Mouse (Mus musculus) liver, embryonic 14.5 days (tissue): ENCODE measurements around the gene Ubtf.

Experiments used
- CTCF ChIP-seq: IDR thresholded peaks from 2 replicates; pipeline ENCODE4 v1.5.1; 2016; ENCODE audit warnings: antibody characterized with exemption, low read depth, control low read depth
- EP300 ChIP-seq: IDR thresholded peaks from 2 replicates; pipeline ENCODE4 v1.6.1; 2016; ENCODE audit warnings: antibody characterized with exemption, low read depth

DNA sequence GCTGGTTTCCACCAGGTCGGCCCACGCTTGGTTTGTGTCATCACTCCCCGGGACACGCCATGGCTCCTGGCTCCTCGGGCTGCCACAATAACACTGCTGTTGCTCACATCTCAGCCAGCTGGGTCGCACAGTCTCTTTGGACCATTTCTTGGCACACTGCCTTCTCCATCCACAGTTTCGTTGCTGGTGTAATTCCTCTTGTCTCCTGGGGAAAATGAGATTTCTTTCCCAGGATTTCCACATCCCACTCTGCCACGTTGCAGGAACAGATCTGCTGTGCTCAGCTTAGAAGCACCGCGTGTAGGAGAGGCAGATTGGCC, 1.1 kb upstream of the Ubtf start:
- TF ChIP-seq CTCF (no peak), EP300 (no peak)
